Mouse (Mus musculus): ENCODE results near the gene Carmil3.

The Carmil3 gene

DNA sequence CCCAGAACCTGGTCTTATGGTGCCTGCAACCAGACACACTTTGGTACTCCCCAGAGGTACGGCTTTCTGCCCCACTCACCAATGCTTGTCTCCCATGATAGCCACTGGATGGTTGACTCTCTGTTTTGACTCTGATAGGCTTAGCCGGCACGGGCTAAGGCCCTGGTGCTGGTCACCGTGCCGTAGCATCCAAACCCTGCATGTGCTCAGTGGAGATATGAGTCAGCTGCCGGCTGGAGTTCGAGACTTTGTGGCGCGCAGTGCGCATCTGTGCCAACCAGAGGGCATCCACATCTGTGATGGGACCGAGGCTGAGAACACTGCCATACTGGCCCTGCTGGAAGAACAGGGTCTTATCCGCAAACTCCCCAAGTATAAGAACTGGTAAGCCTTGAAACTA is 51.8 kb downstream of the Carmil3 start:
- in situ Hi-C loops (cut with MboI): no loop called here

DNA sequence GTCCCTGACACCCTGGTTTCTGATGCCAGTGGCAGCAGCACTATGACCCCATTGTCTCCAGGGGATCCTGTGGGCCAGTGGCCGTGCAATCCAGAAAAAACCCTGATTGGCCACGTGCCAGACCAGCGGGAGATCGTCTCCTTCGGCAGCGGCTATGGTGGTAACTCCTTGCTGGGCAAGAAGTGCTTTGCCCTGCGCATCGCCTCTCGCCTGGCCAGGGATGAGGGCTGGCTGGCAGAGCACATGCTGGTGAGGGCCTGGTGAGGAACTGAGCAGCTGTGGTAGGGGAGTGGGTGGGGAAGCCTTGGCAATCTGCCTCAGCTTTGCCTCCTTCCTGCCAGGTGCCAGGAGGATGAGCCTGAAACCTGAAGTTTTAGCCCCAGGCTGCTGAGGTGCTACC is 53.9 kb downstream of the Carmil3 start:
- in situ Hi-C loops (cut with MboI): no loop called here

DNA sequence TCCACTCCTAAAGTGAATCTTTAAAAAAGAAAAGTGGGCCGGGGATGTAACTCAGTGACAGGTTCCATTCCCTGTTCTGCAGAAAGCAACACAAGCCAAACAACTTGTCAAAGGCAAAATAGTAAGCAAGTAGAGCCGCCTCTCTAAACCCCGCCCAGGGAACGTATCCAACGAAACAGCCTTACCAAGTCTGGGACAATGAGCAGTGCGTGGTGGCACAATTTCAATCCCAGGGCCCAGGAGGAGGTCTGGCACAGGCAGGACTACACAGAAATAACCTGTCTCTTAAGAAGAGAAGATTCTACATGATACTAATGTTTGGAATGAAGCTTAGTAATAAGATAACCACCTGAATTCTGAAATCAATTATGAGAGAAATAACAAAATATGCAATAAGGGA is 59.7 kb downstream of the Carmil3 start:
- in situ Hi-C loops (cut with MboI): no loop called here

DNA sequence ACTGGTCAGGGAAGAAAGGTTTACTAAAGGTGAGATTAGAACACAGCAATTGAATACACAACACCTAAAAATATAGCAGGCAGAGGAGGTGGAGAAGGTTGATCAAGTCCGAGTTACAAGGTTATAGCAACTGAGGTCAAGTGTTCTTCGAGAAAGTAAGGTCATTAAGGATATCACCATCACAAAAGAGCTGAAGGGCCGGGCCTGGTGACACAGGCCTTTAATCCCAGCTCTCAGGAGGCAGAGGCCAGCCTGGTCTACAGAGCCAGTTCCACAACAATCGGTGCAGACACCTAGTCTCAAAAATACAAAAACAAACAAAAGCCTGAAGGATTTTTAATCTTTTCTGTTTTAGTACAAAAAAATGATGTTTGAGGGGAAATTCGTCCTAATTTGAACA is 60.9 kb downstream of the Carmil3 start:
- in situ Hi-C loops (cut with MboI): no loop called here

GRCm38 (mm10) chr14:55551794-55552193 is 61.3 kb downstream of the Carmil3 start:
- in situ Hi-C loops (cut with MboI): no loop called here

GRCm38 (mm10) chr14:55554635-55555034 is 64.2 kb downstream of the Carmil3 start:
- in situ Hi-C loops (cut with MboI): no loop called here

GRCm38 (mm10) chr14:55555788-55556187 is 65.3 kb downstream of the Carmil3 start:
- in situ Hi-C loops (cut with MboI): no loop called here

- in situ Hi-C loops (cut with MboI): no loop called here
Measured at GRCm38 (mm10) chr14:55557003-55557402, 66.6 kb downstream of the Carmil3 start.

- in situ Hi-C loops (cut with MboI): no loop called here
Measured at GRCm38 (mm10) chr14:55557587-55557986, 67.1 kb downstream of the Carmil3 start.

All from mature B cell (primary cell).